Mouse (Mus musculus) inflammation-experienced regulatory T-cells, adult 6 months (primary cell): ENCODE data around the gene Rad51b. TPM values are rescaled to one million over a fixed set of nuclear protein-coding genes. Genes with fewer than 3 reads are reported as not detected.

Source experiments
- ATAC-seq: one replicate; pipeline ENCODE4 v1.8.0; 2017
- polyA plus RNA-seq, 3 experiments: library from polyadenylated mRNA; unstranded; fragments of 100-300 nt; shearing (Covaris generic); gene quantifications; one replicate each; pipeline ENCODE4 v1.2.1; 2017

Gene Rad51b
- polyA plus RNA-seq, 3 experiments from 2014 or later = 1.2 to 4.0 (median 3.4) TPM

GRCm38 (mm10) chr12:79441210-79442005, 144.3 kb downstream of the Rad51b start:
- peak; percentile 20 for ATAC-seq

DNA sequence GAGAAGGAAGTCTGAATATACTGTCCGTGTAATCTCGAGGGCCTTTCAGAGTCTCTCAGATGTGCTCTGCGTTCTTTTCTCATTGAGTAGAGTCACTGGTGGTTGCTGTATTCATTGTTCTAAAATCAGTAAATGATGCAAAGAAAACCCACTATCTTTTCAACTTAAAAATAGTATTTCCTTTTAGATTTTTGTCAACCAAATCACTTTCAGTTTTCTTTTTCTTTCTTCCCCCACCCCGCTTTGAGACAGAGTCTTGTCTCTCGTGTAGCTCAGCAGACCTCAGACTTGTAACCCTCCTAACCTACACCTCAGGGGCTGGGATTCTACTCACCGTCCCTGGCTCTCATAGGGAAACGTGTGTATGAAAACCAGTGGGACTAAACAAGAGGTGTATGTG, 145.0 kb downstream of the Rad51b start:
- peak; percentile 35 for ATAC-seq

DNA sequence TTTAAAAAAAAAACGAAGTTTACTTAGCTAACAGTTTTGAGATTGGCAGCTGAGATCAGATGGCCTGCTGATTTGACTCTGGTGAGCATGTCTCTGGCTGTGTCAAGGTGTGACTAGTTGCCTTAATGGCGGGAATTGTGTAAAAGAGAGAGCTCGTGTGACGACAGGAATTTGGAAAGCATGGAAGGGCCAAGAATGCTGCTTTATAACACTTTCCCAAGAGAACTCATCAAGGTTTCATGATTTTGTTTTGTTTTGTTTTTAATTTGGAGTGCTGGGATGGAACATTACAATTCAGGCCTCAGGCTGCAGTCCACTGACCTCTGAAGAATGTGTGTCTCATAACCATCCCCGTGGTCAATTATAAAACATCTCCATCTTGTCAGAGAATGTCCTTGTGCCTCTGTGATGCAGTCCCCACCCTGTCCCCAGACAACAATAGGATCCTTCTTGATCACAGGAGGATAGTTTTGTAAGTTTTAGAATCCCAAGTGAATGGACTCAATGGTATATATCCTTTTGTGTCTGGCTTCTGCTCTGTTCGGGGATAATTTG, 145.8 kb downstream of the Rad51b start:
- ATAC-seq = no peak

GRCm38 (mm10) chr12:79444646-79445045, 147.6 kb downstream of the Rad51b start:
- peak; percentile 44 for ATAC-seq

- peak; percentile 79 for ATAC-seq
These were observed 150.0 kb downstream of the Rad51b start for GRCm38 (mm10) chr12:79447039-79447438.

GRCm38 (mm10) chr12:79449817-79450411, 152.8 kb downstream of the Rad51b start:
- ATAC-seq = no peak

GRCm38 (mm10) chr12:79452882-79453281, 155.8 kb downstream of the Rad51b start:
- no peak for ATAC-seq

- ATAC-seq = no peak
These were observed 156.9 kb downstream of the Rad51b start for GRCm38 (mm10) chr12:79454017-79454416.

DNA sequence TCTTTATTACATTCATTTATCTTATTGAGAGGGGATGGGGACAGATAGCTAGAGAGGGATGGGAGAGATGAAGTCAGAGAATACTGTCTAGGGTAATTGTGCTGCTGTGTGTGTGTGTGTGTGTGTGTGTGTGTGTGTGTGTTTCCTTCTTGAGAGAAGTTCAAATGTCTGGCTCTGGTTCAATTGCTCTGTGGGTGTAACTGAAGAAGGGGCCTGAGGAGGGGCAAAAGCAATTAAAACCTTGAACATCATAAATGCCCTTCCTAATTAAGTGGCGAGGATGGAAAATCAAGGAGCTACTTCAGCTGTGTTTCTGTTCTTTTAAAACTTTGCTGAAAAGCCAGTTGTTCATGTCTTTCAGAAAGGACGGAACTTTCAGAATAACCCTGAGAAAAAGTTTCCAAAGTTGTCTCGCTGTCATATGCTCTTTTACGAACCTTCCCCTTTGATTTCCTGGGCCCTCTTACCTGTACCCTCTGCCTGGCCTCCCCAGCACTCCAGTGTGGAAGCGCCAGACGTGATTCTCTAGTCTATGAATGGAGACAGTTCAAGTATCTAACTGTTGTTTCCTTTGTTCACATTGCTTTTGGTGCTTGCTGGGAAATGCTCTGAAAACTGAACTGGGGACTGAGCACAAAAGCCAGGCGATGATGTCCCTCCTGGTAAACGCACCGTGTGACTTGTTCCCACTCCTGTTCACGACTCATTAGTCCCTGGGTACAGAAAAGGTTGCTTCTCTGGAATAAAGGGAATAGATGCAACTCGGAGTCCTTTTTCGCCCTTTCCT, 158.2 kb downstream of the Rad51b start:
- no peak for ATAC-seq

- no peak for ATAC-seq
These were observed 158.7 kb downstream of the Rad51b start for GRCm38 (mm10) chr12:79455848-79456164.

DNA sequence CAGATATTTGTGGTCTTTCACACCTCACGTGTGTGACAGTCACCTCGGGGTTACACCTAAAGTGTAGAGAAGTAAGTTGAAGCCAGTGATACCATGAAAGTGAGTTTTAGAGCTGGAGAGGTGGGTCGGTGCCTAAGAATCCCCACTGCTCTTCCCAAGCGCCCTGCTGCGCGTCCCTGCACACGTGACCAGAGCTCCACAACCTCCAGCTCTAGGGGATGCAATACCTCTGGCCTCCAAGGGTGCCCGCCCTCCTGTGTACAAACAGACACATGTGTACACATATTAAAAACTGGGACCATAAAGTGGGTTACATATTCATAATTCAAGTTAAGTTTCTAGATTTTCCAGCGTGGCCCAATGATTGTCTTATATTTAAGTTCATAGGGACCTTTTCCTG, 159.2 kb downstream of the Rad51b start:
- no peak for ATAC-seq

- no peak for ATAC-seq
These were observed 166.3 kb downstream of the Rad51b start for GRCm38 (mm10) chr12:79463371-79463770.

GRCm38 (mm10) chr12:79470113-79470512, 173.0 kb downstream of the Rad51b start:
- no peak for ATAC-seq

DNA sequence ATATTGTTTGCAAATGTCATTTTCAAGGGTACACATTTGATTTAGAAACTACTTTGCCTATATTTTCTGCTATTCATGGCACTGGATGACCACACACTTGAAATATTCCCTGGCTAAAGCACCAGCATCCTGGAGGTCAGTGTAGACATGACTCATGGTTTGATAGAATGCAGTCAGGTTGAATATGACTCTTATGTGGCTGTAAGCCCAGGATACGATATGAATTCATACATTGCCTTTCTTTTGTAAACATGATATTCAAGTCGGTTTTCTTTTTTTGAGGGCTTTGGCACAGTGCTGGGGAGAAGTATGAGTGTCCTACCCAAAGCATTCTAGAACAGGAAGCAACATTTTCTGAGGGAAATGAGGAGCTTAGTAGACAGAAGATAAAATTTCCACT, 174.8 kb downstream of the Rad51b start:
- no peak for ATAC-seq

GRCm38 (mm10) chr12:79476413-79477046, 179.4 kb downstream of the Rad51b start:
- ATAC-seq = no peak

- ATAC-seq = no peak
These were observed 181.7 kb downstream of the Rad51b start for GRCm38 (mm10) chr12:79478816-79479215.

GRCm38 (mm10) chr12:79485501-79485900, 188.4 kb downstream of the Rad51b start:
- no peak for ATAC-seq

- no peak for ATAC-seq
These were observed 191.6 kb downstream of the Rad51b start for GRCm38 (mm10) chr12:79488590-79489242.

- no peak for ATAC-seq
These were observed 193.5 kb downstream of the Rad51b start for GRCm38 (mm10) chr12:79490626-79491025.

- no peak for ATAC-seq
These were observed 195.1 kb downstream of the Rad51b start for GRCm38 (mm10) chr12:79492175-79492574.

DNA sequence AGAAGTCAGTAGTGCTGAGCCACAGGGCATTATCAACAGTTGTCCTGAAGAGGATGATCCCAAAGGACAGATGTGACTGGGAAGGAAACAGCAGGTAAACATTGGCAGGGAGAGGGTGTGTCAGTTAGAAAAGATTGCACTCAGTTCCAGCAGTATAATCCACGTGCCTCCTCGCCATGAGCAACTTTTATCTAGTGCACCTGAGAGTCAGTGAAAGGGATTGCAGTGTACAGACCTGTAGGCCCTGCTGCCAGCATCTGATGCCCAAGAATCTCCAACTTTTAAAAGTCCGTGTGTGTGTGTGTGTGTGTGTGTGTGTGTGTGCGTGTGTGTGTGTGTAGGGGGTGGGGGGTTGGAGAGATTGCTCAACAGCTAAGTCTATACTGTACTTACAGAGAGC, 195.5 kb downstream of the Rad51b start:
- ATAC-seq = no peak

- no peak for ATAC-seq
These were observed 196.4 kb downstream of the Rad51b start for GRCm38 (mm10) chr12:79493481-79493880.
